Mouse (Mus musculus): ENCODE measurements around the gene Fam240a. TPM values are rescaled to one million over a fixed set of nuclear protein-coding genes. Genes with fewer than 3 reads are reported as not detected.

Gene Fam240a
- polyA plus RNA-seq, 1 experiment: not detected

DNA sequence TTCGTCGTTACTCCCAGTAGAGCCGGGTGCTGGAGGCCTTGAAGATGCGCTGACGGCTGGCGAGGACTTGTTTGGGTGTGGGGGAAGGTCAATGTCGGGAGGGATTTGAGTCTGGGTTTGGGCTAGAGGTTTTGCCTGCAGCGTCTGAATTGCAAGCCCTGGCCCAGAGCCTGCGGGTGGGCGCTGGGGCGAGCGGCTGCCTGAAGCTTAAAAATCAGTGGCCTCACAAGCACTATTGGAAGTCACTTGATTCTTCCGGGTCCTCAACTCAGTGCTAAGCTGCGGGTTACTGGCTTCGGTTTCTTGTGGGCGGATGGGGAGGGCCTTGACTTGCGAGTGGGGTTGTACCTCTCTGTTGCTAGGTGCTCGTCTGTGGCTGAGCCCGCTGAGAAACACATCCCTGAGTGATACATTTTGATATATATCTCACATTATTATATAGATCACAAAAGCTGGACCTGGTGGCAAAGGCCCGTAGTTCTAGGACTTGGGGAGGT lies 29.9 kb upstream of the Fam240a start:
- no peaks in the 10 kb centered on the region for H3K4me1 ChIP-seq (ENCODE audit: control insufficient read depth, insufficient read depth, low read length)
- H3K27ac ChIP-seq (ENCODE audit: insufficient read depth, low read length): no peak overlapping the region
- H3K4me3 ChIP-seq (ENCODE audit: insufficient read depth, low read length): no peak overlapping the region
- TF ChIP-seq POLR2A (IDR thresholded peaks at IDR 0.05; ENCODE audit: low read depth, low read length): no peak
- no peak for TF ChIP-seq CTCF (IDR thresholded peaks at IDR 0.05; ENCODE audit: borderline replicate concordance, insufficient read depth, low read length)

DNA sequence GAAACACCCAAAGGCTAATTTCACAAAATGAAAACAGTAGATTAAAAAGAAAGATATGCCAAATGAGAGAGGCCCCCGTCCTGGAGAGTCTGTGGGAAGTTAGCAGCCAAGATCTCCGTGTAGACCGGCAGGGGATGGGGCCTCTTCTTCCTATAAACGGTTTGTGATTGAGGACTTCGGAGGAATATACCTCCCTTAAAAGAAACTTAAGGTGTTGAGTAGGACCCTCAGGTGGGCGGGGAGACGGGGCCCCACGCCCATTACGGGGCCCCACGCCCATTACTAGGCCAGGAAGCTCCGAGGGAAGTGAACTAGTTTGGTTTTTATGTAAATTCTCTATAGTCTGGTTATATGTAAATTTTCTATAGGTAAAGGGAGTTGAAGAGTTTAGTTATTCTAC lies 29.3 kb upstream of the Fam240a start, which contains the start of gene Tdgf1:
TSS of gene Tdgf1 (minus strand) at position 233 of the 400 bp plus-strand sequence.
- H3K4me1 ChIP-seq (ENCODE audit: control insufficient read depth, insufficient read depth, low read length): no peaks in the 10 kb centered on the region
- TF ChIP-seq POLR2A (IDR thresholded peaks at IDR 0.05; ENCODE audit: low read depth, low read length) (no peak), CTCF (IDR thresholded peaks at IDR 0.05; ENCODE audit: borderline replicate concordance, insufficient read depth, low read length) (no peak)
- no peak within 1 kb of the TSS for H3K4me3 ChIP-seq (ENCODE audit: insufficient read depth, low read length)
- no peak within 1 kb of the TSS for H3K27ac ChIP-seq (ENCODE audit: insufficient read depth, low read length)

DNA sequence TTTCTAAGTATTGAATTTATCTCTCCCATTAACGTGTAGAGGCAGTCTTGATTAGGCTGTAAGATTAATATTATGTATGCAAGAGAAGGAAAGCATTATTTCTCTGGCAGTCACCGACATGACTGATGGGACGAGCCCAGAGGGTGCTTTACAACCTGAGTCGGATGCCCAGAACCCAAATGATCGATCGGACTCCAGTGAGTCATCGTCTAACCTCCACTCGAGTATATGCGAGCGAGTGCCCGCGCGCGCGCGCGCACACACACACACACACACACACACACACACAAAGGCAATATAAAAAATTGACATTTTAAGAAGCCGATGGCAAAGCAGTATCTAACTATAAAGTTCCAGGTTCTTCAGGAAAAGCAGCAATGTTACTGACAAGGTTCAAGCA lies 28.7 kb upstream of the Fam240a start:
- no peak for TF ChIP-seq CTCF (IDR thresholded peaks at IDR 0.05; ENCODE audit: borderline replicate concordance, insufficient read depth, low read length)
- TF ChIP-seq POLR2A (IDR thresholded peaks at IDR 0.05; ENCODE audit: low read depth, low read length): no peak
- Histone ChIP-seq H3K4me1 (ENCODE audit: control insufficient read depth, insufficient read depth, low read length) (no peaks in the 10 kb centered on the region), H3K4me3 (ENCODE audit: insufficient read depth, low read length) (no peak overlapping the region), H3K27ac (ENCODE audit: insufficient read depth, low read length) (no peak overlapping the region)

DNA sequence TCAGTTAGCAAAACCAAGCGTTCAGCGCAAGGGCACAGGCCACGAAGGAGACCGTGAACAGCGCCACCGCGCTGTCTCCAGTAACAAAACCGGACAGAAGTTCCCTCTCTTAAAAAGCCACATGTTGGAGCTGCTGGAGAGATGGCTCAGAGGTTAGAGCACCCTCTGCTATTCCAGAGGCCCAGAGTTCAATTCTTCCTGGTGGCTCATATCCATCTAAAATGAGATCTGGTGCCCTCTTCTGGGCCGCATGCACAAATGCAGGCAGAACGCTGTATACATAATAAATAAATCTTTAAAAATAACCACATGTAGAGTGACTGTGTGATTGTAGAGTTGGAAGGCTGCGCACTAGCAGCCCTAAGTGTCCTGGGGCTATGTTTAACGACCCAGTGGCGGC lies 27.6 kb upstream of the Fam240a start:
- no peak overlapping the region for H3K4me3 ChIP-seq (ENCODE audit: insufficient read depth, low read length)
- no peaks in the 10 kb centered on the region for H3K4me1 ChIP-seq (ENCODE audit: control insufficient read depth, insufficient read depth, low read length)
- TF ChIP-seq POLR2A (IDR thresholded peaks at IDR 0.05; ENCODE audit: low read depth, low read length) (no peak), CTCF (IDR thresholded peaks at IDR 0.05; ENCODE audit: borderline replicate concordance, insufficient read depth, low read length) (no peak)
- no peak overlapping the region for H3K27ac ChIP-seq (ENCODE audit: insufficient read depth, low read length)

DNA sequence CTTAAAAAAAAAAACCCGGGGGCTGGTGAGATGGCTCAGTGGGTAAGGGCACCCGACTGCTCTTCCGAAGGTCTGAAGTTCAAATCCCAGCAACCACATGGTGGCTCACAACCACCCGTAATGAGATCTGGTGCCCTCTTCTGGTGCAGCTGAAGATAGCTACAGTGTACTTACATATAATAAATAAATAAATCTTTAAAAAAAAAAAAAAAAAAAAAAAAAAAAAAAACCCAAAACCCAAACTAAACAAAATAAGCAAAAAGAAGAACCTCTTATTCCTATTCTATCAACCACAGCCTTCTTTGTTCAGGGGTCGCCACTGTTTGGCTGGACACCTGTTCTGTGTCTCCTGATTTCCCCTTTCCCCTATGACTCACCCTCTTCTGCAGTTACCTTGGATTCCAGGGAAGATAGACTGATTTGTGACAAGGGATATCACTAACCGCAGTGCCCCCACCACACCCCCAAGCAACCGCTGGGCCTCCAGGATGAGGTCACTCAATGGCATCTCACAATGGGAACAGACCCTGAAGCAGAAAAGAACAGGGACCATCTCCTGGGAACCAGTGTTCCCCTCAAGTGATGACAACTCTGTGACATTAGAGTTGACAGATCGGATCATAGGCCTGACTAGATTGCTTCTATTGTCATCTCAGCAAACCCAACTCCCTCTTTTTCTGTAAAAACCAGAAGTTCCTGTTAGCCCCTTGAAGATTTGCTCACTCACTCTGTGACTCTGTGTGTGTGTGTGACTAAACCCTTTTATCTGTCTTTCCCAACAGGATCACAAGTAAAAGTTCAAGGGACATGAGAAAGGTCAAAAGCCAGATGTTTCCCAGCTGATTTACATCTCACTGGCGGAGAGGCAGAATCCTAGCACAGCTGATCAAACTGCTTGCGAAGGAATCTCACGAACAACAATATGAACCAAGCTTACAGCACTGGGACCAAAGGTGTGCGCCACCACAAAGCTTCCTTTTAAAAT lies 21.1 kb upstream of the Fam240a start:
- TF ChIP-seq CTCF (IDR thresholded peaks at IDR 0.05; ENCODE audit: borderline replicate concordance, insufficient read depth, low read length): no peak
- TF ChIP-seq POLR2A (IDR thresholded peaks at IDR 0.05; ENCODE audit: low read depth, low read length): no peak

DNA sequence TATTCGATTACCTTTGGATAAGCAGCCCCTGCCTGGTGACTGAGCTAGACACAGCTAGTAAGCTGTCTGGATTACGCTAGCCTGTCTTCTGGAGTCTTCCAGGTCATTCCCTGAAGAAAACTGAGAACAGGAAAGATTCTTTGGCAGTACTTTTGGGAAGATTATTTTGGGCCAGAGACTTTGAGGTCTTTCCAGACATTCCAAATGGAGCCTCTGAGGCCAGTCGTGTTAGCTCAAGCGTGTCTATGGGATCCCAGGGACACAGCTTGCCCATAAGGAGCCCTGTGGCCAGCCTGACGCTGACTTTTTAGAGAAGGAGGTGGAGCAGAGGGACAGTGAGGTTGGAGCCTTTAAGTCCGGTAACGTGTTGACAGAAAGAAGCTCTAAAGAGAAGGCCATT lies 19.3 kb upstream of the Fam240a start:
- TF ChIP-seq POLR2A (IDR thresholded peaks at IDR 0.05; ENCODE audit: low read depth, low read length) (no peak), CTCF (IDR thresholded peaks at IDR 0.05; ENCODE audit: borderline replicate concordance, insufficient read depth, low read length) (no peak)
- Histone ChIP-seq H3K4me1 (ENCODE audit: control insufficient read depth, insufficient read depth, low read length) (no peaks in the 10 kb centered on the region), H3K27ac (ENCODE audit: insufficient read depth, low read length) (no peak overlapping the region), H3K4me3 (ENCODE audit: insufficient read depth, low read length) (no peak overlapping the region)

More for the DNA sequence above, 21.1 kb upstream of the Fam240a start:
- no peaks in the 10 kb centered on the region for H3K4me1 ChIP-seq (ENCODE audit: control insufficient read depth, insufficient read depth, low read length)
- no peak overlapping the region for H3K27ac ChIP-seq (ENCODE audit: insufficient read depth, low read length)
- no peak overlapping the region for H3K4me3 ChIP-seq (ENCODE audit: insufficient read depth, low read length)

DNA sequence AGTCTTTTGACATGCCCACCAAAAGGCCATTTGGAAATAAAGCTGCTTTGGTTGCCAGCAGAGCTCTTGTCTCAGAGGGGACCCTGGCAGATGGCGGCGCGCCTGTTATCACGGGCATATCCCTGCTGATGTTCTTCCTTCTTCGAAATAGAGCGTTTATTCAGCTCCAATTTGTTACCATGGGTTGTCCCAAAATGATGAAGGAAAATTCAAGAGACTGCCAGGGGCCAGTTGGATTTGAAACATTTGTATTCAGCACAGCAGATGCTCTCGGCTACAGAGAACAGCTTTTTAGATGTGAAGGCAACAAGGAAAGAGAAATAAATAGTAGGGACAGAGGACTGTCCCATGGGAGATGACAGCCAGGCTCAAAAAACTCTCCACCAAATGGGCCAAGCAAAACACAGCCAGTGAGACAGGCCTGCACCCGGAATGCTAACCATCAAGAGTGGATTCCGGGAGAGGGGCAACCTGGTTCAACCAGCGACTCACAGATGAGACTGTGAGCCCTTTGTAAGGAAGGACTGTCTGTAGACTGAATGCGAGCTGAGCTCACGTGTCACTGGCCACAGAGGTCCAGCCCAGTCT lies 17.3 kb upstream of the Fam240a start:
- H3K4me3 ChIP-seq (ENCODE audit: insufficient read depth, low read length): no peak overlapping the region
- H3K27ac ChIP-seq (ENCODE audit: insufficient read depth, low read length): no peak overlapping the region
- no peak for TF ChIP-seq POLR2A (IDR thresholded peaks at IDR 0.05; ENCODE audit: low read depth, low read length)
- no peak for TF ChIP-seq CTCF (IDR thresholded peaks at IDR 0.05; ENCODE audit: borderline replicate concordance, insufficient read depth, low read length)
- H3K4me1 ChIP-seq (ENCODE audit: control insufficient read depth, insufficient read depth, low read length): no peaks in the 10 kb centered on the region

DNA sequence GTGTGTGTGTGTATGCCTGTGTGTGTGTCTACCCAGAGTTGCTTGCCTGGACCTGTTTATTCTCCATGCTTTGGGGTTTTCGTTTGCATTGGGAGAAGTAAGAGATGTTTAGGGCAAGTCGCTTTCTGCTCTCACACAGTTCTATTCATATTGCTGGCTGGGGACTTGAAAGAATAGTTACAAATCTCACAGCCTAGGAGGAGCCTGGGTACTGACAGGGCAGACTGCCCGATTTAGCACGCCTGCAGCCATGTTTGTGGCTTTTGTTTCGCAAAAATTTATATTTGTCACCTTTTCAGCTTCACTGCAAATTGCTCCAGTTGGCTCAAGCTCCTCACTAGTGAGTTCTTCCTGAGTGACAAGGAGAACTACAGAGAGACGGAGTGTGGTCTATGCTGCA lies 14.9 kb upstream of the Fam240a start:
- Histone ChIP-seq H3K27ac (ENCODE audit: insufficient read depth, low read length) (no peak overlapping the region), H3K4me3 (ENCODE audit: insufficient read depth, low read length) (no peak overlapping the region), H3K4me1 (ENCODE audit: control insufficient read depth, insufficient read depth, low read length) (no peaks in the 10 kb centered on the region)
- TF ChIP-seq CTCF (IDR thresholded peaks at IDR 0.05; ENCODE audit: borderline replicate concordance, insufficient read depth, low read length) (no peak), POLR2A (IDR thresholded peaks at IDR 0.05; ENCODE audit: low read depth, low read length) (no peak)

DNA sequence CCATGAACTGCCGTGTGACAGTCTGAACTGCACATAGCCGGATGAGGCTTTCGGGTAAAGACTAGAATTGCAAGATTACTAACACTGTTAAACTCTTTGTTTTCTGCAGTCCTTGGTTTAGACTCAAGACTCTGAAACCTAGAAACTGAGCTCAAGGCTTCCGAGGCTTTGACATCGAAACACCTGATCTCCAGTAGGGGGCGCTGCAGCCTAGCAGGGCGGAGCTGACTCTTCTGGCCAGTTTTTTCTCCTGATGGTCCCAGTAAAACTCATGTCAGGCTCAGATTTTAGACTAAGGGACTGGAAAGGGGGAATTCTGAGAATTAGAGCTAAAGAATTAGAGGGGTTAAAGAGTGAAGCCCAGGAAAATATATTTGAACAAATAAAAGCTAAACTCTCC lies 6.1 kb upstream of the Fam240a start:
- H3K4me1 ChIP-seq (ENCODE audit: control insufficient read depth, insufficient read depth, low read length): no peaks in the 10 kb centered on the region
- no peak overlapping the region for H3K27ac ChIP-seq (ENCODE audit: insufficient read depth, low read length)
- no peak overlapping the region for H3K4me3 ChIP-seq (ENCODE audit: insufficient read depth, low read length)
- no peak for TF ChIP-seq POLR2A (IDR thresholded peaks at IDR 0.05; ENCODE audit: low read depth, low read length)
- peak; percentile 80 for TF ChIP-seq CTCF (IDR thresholded peaks at IDR 0.05; ENCODE audit: borderline replicate concordance, insufficient read depth, low read length)

Measured in embryonic fibroblast, embryonic 13.5 days (primary cell).